Mouse (Mus musculus) erythroid progenitor cell, adult 5-6 weeks (primary cell): Measurements from ENCODE around the gene Tgif2lx1. TPM values are rescaled to one million over a fixed set of nuclear protein-coding genes. Genes with fewer than 3 reads are reported as not detected.
"Not testable (repeated sequence)": the region's sequence is repeated elsewhere in the genome, so short reads cannot be mapped to it uniquely, and the experiment has no call there.

Source experiments
- ATAC-seq: replicated peaks from 2 replicates; pipeline ENCODE4 v1.8.0; 2016; ENCODE audit warnings: moderate number of reproducible peaks, mild to moderate bottlenecking, moderate TSS enrichment, inconsistent platforms; ENCODE audit not compliant: poor library complexity, low FRiP score, severe bottlenecking
- total RNA-seq, 2 experiments: library from RNA; stranded (forward) in 1 of 2; stranded (reverse) in 1 of 2; fragments of 150-400 nt in 1 of 2; fragments of 186-747, 209-891 nt in 1 of 2; gene quantifications; 2 replicates each; pipeline versions ENCODE4 v1.2.3 to v1.2.4; 2015 to 2017; ENCODE audit warnings: low replicate concordance in 2 of 2

Gene Tgif2lx1
- not detected in 2 replicates for total RNA-seq (2015; ENCODE audit: low replicate concordance)
- not detected in 2 replicates for total RNA-seq (2017; ENCODE audit: low replicate concordance)

DNA sequence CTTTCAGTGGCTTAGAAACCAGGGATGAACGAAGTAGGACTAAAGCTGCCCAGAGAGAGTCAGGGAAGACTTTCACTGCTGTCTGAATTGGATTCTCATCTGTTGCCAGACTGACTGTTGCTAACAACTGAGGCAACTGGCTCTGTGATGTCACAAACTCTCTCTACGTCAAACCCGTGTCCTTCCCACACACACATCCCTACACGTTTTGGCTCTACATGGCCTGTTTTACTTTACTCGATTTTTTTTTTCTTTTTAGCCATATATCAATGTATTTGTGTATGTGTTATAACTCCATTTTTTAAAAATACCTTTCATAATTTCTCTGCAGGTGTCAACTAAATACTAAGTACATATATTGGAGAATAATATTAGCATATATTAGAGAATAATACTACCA is at the start of gene Tgif2lx1:
Gene Tgif2lx1, minus strand, starts transcription at position 101 of the 400 bp plus-strand sequence.
- ATAC-seq, result not testable (repeated sequence)

Other genes with a start within 250 kb of the Tgif2lx1 start
- not detected in 2 replicates for gene Tgif2lx2, start 53.5 kb downstream of the Tgif2lx1 start, total RNA-seq (2015; ENCODE audit: low replicate concordance)
- gene Tgif2lx2, start 53.5 kb downstream of the Tgif2lx1 start, total RNA-seq (2017; ENCODE audit: low replicate concordance), result not detected in 2 replicates